Mouse (Mus musculus) urinary bladder, adult 18-20 months (tissue): ENCODE data around the gene Slc7a4.
"Not testable (repeated sequence)": the region's sequence is repeated elsewhere in the genome, so short reads cannot be mapped to it uniquely, and the experiment has no call there.

Source experiments
- DNase-seq, 2 experiments: peaks; one replicate each; pipeline ENCODE4 v3.0.0; 2022; ENCODE audit warnings: low spot score in 2 of 2, mixed read lengths in 2 of 2

Gene Slc7a4

DNA sequence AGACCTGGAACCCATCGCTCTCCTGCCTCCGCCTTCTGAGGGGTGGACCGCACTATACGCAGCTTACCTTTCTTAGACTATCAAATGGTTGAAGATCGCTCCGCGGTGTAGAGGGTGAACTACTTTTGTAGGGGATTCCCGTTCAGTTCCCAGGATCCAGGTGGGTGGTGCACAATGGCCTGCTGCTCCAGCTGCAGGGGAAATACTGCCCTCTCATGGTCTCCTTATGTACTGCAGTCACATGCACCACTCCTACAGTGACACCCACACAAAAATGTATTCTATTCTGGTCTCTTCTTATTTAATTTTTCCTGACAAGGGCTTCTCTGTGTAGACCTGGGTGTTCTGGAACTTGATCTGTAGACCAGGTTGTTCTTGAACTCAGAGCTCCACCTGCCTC lies at the start of gene Slc7a4:
Slc7a4 (minus strand) TSS at position 151 of the 400 bp plus-strand sequence.
- no peak for DNase-seq

GRCm38 (mm10) chr16:17632580-17632979 lies 49.6 kb upstream of the Slc7a4 start:
- no peak for DNase-seq

DNA sequence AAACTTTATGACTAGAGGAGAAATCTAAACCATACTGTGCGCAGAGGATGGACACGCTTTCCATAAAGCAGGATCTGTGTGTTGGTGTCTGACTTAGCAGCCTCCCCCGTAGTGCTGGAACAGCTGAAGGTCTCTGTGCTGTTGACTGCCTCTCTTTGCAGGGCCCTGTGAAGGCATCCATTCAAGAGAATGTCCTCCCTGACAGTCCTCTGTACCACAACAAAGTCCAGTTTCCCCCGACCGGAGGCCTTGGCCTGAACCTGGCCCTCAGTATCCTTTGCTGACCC lies 43.2 kb upstream of the Slc7a4 start:
- no peak for DNase-seq

DNA sequence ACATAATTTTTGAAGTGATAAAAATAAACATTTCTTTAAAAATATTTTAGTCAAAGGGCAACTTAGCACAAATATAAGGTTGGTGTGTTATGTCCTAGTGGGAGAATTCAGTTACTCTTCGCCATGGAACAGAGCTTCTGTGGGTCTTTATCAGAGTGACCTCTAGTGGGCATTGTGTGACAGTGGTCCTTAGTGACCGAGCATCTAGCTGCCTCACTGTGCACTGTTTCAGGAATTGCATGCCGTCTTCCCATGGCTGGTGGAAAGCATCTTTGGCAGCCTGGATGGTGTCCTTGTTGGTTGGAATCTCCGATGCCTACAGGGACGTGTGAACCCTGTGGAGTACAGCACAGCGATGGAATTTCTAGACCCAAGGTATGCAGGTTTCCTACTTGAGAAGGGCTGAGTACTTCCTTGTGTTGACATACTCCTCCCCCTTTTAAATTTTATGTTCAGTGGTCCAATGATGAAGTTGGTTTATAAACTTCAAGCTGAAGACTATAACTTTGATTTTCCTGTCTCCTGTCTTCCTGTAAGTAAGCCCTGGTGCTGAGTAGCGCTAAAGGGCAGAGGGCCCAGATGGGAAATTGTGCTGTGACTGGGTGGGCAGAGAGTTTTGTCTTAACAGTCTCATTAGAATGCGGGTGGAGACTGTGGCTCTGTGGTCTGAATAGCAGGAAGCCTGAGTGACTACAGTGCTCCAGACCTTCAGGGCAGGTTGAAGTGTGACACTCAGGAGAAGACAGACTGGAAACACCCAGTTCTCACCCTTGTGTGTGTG lies 42.7 kb upstream of the Slc7a4 start:
- no peak for DNase-seq

DNA sequence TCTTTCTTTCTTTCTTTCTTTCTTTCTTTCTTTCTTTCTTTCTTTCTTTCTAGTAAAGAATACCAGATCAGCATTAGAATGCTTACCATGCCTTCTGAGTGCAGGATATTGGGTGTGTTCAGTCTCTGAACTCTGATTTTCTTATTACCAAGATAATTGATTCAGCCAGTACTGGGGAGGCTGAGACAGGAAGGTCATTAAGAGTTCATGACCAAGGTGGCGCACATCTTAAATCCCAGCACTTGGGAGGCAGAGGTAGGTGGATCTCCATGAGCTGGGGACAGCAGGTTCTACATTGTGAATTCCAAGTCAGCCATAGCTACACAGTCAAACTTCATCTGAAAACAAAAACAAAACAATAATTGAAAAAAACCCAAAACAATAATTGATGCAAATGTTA lies 38.9 kb upstream of the Slc7a4 start:
- no peak for DNase-seq

- DNase-seq, result peak; percentile 81 to 97
Observed at GRCm38 (mm10) chr16:17619198-17620105, 36.4 kb upstream of the Slc7a4 start, which contains the start of gene Smpd4. Smpd4 (plus strand) TSS chr16:17619354.

DNA sequence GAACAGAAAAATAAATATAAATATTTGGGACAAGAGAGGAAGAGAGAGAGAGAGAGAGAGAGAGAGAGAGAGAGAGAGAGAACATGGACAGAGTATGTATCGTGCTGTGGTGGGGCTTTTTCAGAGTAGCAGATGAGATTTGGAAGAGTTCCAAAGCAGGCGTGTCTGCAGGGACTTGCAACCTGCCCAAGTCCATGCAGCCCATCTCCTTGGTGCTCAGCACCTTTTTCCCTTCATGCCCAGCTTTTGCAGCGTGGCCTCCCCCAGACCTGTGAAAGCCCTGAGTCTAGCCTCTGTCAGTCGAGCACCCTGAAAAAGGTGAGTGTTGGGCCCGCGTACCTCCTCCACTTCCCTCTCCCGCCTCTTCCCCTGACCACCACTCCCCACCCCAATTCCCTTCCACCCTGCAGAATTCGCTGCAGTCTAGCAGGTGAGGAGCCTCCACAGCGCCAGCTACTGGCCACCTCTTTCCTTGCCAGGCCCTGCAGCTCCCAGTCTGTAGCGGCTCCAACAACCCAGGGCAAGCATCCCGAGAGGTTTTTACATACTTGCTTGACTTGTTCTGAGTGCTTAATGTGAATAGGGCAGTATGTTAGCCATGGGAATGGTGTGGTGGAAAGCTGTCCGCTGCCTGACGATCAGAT lies 35.0 kb upstream of the Slc7a4 start:
- DNase-seq, result peak in 1 of 2 experiments; percentile 33

DNA sequence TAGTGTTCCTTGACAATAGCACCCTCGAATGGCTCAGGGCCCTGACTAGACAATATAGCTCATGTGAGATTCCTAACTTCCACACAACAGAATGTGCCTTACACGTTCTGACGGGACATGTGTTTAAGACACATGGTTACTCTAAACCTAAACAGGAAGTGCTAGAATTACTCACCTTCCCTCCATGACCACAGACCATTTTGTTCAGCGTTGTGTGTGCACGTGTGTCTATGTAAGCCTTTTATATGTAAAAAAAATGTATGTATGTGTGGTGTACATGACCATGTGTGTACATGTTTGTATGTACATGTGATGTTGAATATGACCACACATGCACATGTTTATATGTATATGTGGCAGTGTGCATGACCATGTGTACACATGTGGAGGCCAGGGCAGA lies 33.2 kb upstream of the Slc7a4 start:
- DNase-seq, result no peak

DNA sequence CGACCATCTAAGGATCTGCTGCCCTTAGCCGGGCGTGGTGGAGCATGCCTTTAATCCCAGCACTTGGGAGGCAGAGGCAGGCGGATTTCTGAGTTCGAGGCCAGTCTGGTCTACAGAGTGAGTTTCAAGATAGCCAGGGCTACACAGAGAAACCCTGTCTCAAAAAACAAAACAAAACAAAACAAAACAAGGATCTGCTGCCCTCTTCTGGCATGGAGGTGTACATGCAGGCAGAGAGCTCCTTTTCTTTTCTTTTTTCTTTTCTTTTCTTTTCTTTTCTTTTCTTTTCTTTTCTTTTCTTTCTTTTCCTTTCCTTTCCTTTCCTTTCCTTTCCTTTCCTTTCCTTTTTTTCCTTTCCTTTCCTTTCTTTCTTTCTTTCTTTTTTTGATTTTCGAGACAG lies 31.7 kb upstream of the Slc7a4 start:
- DNase-seq, result not testable (repeated sequence)

DNA sequence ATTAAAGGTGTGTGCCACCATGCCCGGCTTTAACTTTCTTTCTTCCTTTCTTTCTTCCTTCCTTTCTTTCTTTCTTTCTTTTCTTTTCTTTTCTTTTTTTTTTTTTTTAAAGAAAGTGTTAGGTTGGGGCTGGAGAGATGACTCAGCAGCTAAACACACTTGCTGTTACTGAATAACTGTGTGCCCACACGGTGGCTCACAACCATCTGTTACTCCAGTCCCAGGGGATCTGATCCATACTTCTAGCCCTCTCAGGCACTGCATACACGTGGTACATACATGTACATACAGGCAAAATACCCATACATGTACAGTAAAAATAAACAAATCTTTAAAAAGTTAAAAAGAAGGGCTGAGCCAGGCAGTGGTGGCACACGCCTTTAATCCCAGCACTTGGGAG lies 28.4 kb upstream of the Slc7a4 start:
- no peak for DNase-seq

DNA sequence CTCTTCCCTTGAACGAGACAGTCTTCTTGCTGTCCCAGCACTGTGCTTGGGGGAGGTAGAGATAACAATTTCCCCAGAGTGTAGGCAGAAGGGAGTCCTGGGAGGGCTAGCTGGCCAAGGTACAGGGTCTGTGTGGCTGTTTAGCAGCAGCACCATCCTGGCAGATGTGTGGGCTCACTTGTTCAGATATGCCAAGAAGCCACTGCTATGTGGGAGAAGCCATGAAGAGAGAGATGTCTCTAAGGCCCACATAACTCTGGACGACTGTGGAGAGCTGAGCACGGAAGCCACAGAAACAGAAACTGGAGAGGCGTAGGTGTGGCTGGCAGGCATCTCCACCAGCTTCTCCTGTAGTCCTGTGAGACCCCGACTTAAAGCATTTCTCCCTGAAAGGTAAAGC lies 22.7 kb upstream of the Slc7a4 start:
- no peak for DNase-seq

DNA sequence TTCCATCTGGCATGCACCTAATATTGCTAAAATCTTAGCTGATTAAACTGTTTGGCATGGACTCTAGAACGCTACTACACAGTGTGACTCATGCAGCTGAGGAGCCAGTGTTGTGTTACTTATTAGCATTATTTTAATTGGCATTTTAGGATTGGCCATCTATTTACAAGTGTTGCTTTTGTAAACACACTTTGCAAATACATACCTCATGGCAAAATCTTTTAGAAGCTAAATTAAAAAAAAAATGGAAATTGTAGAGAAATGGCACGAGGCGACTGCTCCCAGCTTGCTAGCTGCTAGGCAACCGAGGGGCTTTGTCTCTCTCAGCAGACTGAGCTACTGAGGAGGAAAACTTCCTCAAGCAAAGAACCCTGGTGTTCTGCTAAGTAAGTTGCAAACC lies 21.9 kb upstream of the Slc7a4 start:
- DNase-seq, result no peak

DNA sequence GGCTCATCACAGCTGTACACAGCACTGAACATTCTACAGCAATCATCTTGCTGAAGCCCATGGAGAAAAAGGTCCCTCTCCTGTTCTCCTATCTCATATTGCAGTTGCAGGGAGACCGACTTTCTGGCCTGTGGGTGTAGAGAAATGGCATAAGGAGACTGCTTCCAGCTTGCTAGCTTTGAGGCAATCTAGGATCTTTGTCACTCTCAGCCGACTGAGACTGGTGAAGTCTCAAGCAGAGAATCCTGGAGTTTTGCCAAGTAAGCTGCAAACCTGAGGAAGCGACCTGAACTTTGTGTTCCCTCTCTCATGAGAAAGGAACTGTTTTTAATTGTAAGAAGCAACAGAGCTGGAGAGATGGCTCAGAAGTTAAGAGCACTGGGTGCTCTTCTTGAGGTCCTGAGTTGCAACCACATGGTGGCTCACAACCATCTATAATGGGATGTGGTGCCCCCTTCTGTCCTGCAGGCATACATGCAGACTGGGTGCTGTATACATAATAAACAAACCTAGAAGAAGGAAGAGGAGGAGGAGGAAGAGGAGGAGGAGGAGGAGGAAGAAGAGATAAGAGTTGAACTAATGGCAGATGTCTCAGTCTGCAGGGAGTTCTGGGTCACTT lies 18.0 kb upstream of the Slc7a4 start:
- no peak for DNase-seq

DNA sequence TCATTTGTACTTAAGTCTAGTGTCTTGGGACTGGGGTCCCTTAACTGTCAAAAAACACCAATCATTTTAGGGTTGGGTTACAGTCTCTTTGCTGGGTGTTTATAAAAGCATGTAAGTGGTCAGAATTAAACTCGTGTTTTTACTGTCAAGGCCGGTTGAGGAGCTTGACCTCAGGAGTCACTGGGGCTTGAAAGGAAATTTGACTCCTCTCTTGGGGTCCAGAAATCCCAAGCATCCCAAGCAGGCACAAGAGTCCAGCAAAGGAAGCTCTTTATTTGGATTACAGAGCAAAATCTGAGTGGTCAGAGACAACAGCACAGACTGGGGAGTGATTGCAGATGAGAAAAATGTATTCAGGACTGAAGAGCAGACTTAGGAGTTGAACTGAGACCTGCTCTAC lies 7.7 kb upstream of the Slc7a4 start:
- no peak for DNase-seq

DNA sequence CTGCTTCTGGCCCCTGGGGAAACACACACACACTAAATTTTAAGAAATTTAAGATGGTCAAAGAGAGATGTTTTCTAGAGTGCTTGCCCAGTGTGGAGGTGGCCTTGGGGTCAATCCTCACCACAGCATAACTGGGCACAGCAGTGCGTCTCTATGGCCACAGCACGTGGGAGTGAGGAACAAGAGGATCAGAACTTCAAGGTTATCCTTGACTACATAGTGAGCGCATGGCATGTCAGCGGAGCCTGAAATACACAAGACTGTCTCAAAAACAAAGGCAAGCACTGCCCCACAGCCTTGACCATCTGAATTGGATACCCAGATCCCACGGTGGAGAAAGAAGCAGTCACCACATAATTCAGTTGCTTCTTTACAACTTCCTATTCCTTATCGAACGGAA lies 1.5 kb upstream of the Slc7a4 start:
- no peak for DNase-seq

DNA sequence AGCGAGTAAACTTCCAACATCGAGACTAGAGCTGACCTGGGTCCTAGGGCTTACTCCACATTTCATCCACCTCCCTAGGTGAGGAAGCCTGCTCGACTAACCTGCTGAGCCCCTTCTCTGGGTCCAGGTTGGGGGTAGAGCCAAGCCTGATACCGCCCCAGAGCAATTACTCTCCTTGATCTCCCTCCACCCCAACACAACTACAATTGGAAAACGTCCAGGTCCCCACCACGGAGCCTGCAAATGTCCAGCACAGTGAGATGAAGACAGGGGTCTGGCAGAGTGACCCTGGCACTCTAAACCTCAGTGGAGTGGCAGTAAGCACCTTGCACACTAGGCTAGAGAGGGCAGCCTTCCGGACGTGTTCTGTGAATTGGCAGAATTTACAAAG lies 6.2 kb downstream of the Slc7a4 start:
- DNase-seq, result no peak

DNA sequence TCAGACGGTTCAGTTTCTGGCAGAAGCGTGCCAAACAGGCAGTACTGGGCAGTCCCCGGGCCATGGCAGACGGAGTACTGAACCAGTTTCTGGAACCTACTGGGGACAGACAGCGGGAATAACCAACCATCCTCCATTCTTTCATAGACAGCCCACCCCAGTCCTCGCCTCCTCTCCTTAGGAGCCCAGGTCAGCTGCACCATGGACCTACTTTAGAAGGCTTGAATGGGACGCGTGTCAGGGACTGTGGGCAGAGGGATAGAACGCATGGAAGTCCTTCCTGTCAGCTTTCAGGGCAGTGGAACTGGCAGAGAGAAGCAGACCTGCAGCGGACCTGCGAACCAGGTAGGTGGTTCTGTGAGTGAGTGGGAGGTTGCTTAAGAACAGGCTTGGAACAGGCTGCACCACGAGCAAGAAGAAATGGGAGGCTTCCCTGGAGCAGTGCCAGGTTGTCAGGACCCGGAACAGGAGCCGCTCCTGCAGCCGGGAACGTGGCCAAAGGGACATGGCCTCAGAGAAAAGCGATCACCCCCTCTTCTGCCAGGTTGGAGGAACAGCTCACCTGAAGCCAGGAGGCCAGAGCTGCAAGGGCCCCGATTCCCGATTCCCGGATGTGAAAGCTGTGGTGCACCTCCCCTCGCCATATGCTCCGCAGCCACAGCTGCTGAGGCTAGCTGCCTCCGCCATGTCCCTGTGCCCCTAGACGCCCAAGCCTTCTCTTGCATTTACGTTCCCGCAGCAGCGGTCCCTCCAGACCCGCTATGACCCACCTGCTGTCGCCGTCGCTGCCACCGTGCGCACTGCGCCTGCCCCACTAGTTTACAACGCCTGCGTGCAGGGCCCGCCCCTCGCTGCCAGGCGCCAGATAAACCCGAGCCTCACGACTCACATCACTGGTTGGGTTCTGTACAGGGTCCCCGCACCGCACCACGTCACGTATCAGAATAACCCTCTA lies 6.9 kb downstream of the Slc7a4 start:
- DNase-seq, result peak; percentile 59 to 62

DNA sequence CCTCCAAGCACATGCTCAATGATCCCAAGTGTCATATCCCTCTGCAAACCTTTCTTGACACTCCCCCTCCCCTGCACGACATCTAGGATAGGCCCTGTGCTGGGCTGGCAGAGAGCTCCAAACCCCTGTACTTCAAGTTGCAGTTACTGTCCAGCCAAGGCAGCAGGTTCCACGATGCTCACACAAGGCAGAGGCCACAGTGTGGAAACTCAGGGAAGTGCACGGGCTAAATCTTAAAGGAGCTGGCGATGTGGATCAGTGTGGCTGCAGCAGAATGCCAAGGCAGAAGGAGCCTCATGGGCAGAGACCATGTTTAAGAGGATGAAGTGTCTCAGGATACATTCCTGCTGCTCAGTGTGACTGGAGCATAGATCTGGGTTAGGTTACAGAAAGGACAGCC lies 16.8 kb downstream of the Slc7a4 start:
- no peak for DNase-seq

DNA sequence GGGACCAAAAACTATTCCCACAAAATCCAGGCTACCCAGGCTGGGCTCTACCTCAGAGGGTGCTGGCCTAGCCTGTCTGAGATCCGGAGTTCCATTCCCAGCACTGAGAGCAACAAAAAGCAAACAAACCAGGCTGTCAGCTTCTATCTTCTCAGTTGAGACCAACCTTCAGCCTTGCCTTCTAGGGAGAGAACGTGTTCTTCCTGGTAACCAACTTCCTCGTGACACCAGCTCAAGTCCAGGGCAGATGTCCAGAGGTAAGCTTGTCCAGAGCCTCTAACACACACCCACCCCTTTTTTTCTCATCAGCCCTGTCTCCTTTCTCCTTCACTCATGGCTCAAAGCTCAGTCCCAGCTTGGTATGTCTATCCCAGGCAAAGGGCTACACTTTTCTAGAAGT lies 18.2 kb downstream of the Slc7a4 start:
- DNase-seq, result no peak

DNA sequence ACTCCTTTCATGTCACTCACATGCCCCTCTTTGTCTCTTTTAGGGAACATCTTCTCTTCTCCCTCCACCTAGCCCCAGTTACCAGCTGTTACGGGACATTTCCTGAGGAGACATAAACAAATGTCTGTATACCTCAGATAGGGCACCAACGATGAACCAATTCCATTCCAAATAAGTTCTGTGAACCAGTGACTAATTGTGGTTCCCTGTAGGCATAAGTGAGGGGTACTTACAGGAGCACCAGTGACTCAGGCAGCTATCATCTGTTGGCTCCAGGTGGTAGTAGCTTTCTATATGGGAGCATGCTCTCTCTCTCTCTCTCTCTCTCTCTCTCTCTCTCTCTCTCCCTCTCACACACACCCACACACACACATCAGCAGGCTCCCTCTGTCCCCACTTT lies 18.8 kb downstream of the Slc7a4 start:
- no peak for DNase-seq

GRCm38 (mm10) chr16:17563580-17563979 lies 19.4 kb downstream of the Slc7a4 start:
- DNase-seq, result no peak
